Mouse (Mus musculus) heart, embryonic 11.5 days (tissue): ENCODE results near the gene Dydc2. TPM values are rescaled to one million over a fixed set of nuclear protein-coding genes. Genes with fewer than 3 reads are reported as not detected.

ENCODE experiments used
- ATAC-seq: fragments of 200-750 bp; cut with Nextera tagmentation; replicated peaks from 2 replicates; pipeline ENCODE4 v1.8.0; 2017; ENCODE audit warnings: moderate library complexity; ENCODE audit not compliant: insufficient number of reproducible peaks, low FRiP score, low TSS enrichment
- H3K27ac ChIP-seq: fragments of 300-500 bp; sonication (generic); 2 replicates; pipeline ENCODE4 v1.5.1; 2014; ENCODE audit warnings: mild to moderate bottlenecking, low read depth, low read length
- H3K27me3 ChIP-seq: fragments of 300-500 bp; sonication (generic); 2 replicates; pipeline ENCODE4 v1.6.1; 2014; ENCODE audit warnings: mild to moderate bottlenecking, low read length, mixed read lengths; ENCODE audit not compliant: control insufficient read depth, insufficient read depth
- H3K36me3 ChIP-seq: fragments of 300-500 bp; sonication (generic); 2 replicates; pipeline ENCODE4 v1.6.1; 2014; ENCODE audit warnings: mild to moderate bottlenecking, low read length, moderate library complexity, mixed read lengths; ENCODE audit not compliant: control insufficient read depth, insufficient read depth
- H3K4me1 ChIP-seq: fragments of 300-500 bp; sonication (generic); 2 replicates; pipeline ENCODE4 v1.6.1; 2014; ENCODE audit warnings: low read length; ENCODE audit not compliant: control insufficient read depth, insufficient read depth
- H3K4me2 ChIP-seq: fragments of 300-500 bp; sonication (generic); 2 replicates; pipeline ENCODE4 v1.6.1; 2014; ENCODE audit warnings: mild to moderate bottlenecking, moderate library complexity
- H3K4me3 ChIP-seq: fragments of 300-500 bp; sonication (generic); 2 replicates; pipeline ENCODE4 v1.5.1; 2014; ENCODE audit warnings: low read depth, low read length
- H3K9ac ChIP-seq: fragments of 300-500 bp; sonication (generic); 2 replicates; pipeline ENCODE4 v1.6.1; 2014; ENCODE audit warnings: mild to moderate bottlenecking, low read depth, low read length, moderate library complexity
- H3K9me3 ChIP-seq: fragments of 300-500 bp; sonication (generic); replicated peaks from 2 replicates; pipeline ENCODE4 v1.6.1; 2016; ENCODE audit warnings: low read length; ENCODE audit not compliant: control insufficient read depth
- WGBS: fragments of 180-500 bp; shearing (Covaris S2); extraction: QIAGEN DNeasy Blood & Tissue Kit; methylation state at CpG from one replicate; pipeline ENCODE4 v1.1.7; 2014; ENCODE audit not compliant: insufficient replicate concordance; 5-methylcytosine and 5-hydroxymethylcytosine counted together
- polyA plus RNA-seq: library from polyadenylated mRNA; unstranded; fragments of >200 nt; fragmentation: Nextera tagmentation; extraction: Ambion mirVana; gene quantifications from 2 replicates; pipeline ENCODE4 v1.2.1, GENCODE M21; 2014

Gene Dydc2
- polyA plus RNA-seq, 1 experiment from 2014 or later = 0.53 TPM

GRCm38 (mm10) chr14:41029303-41029702, 39.7 kb downstream of the Dydc2 start:
- no peak for ATAC-seq
- peaks cover 7% of the 10 kb centered on the region for H3K4me1 ChIP-seq
- H3K4me2 ChIP-seq = no peak overlapping the region
- WGBS = 70% methylated on average over 4 of the region's 4 CpGs
- H3K9ac ChIP-seq = no peak overlapping the region
- H3K27ac ChIP-seq = no peak overlapping the region
- H3K36me3 ChIP-seq = no peaks in the 10 kb centered on the region
- H3K27me3 ChIP-seq = no peaks in the 10 kb centered on the region
- no peak overlapping the region for H3K4me3 ChIP-seq
- no peaks in the 10 kb centered on the region for H3K9me3 ChIP-seq

GRCm38 (mm10) chr14:41025594-41026284, 43.3 kb downstream of the Dydc2 start:
- ATAC-seq = peak; percentile 72
- peaks cover 7% of the 10 kb centered on the region for H3K4me1 ChIP-seq
- no peak overlapping the region for H3K9ac ChIP-seq
- H3K27me3 ChIP-seq = no peaks in the 10 kb centered on the region
- WGBS = 28% methylated on average over 7 of the region's 7 CpGs
- H3K4me3 ChIP-seq = no peak overlapping the region
- H3K4me2 ChIP-seq = no peak overlapping the region
- H3K27ac ChIP-seq = no peak overlapping the region
- no peaks in the 10 kb centered on the region for H3K9me3 ChIP-seq
- H3K36me3 ChIP-seq = no peaks in the 10 kb centered on the region

GRCm38 (mm10) chr14:41025087-41025486, 43.9 kb downstream of the Dydc2 start:
- Histone ChIP-seq H3K36me3 (no peaks in the 10 kb centered on the region), H3K4me1 (peaks cover 7% of the 10 kb centered on the region), H3K9ac (no peak overlapping the region), H3K27me3 (no peaks in the 10 kb centered on the region), H3K4me3 (no peak overlapping the region), H3K27ac (no peak overlapping the region), H3K4me2 (no peak overlapping the region), H3K9me3 (no peaks in the 10 kb centered on the region)
- ATAC-seq = no peak
- WGBS = 62% methylated on average over 2 of the region's 2 CpGs

- Histone ChIP-seq H3K4me1 (peaks cover 18% of the 10 kb centered on the region), H3K9me3 (no peaks in the 10 kb centered on the region), H3K27me3 (no peaks in the 10 kb centered on the region), H3K36me3 (no peaks in the 10 kb centered on the region), H3K4me2 (no peak overlapping the region), H3K4me3 (no peak overlapping the region), H3K9ac (no peak overlapping the region), H3K27ac (no peak overlapping the region)
- ATAC-seq = no peak
- 87% methylated on average over 3 of the region's 3 CpGs for WGBS
These were observed 47.8 kb downstream of the Dydc2 start for GRCm38 (mm10) chr14:41021246-41021645.

- Histone ChIP-seq H3K4me1 (peaks cover 18% of the 10 kb centered on the region), H3K9ac (no peak overlapping the region), H3K9me3 (no peaks in the 10 kb centered on the region), H3K4me2 (peak overlapping the region; percentile 53), H3K27me3 (no peaks in the 10 kb centered on the region), H3K36me3 (no peaks in the 10 kb centered on the region), H3K27ac (peak overlapping the region; percentile 82), H3K4me3 (peak overlapping the region; percentile 16; the same call in 1 of the 2 replicates)
- ATAC-seq = no peak
- WGBS = 10% methylated on average over 5 of the region's 5 CpGs
These were observed 51.5 kb downstream of the Dydc2 start for GRCm38 (mm10) chr14:41017460-41017859.

- Histone ChIP-seq H3K4me2 (no peak overlapping the region), H3K4me1 (peaks cover 18% of the 10 kb centered on the region), H3K9ac (no peak overlapping the region), H3K36me3 (no peaks in the 10 kb centered on the region), H3K9me3 (no peaks in the 10 kb centered on the region), H3K4me3 (no peak overlapping the region), H3K27me3 (no peaks in the 10 kb centered on the region), H3K27ac (no peak overlapping the region)
- 63% methylated on average over 5 of the region's 5 CpGs for WGBS
- ATAC-seq = no peak
These were observed 54.2 kb downstream of the Dydc2 start for GRCm38 (mm10) chr14:41014701-41015240.

- Histone ChIP-seq H3K9ac (peak within 1 kb of the TSS; percentile 76), H3K27me3 (no peaks in the 10 kb centered on the region), H3K9me3 (no peaks in the 10 kb centered on the region), H3K4me3 (peak within 1 kb of the TSS; percentile 55), H3K36me3 (no peaks in the 10 kb centered on the region), H3K4me1 (peaks cover 18% of the 10 kb centered on the region), H3K4me2 (peak within 1 kb of the TSS; percentile 82), H3K27ac (peak within 1 kb of the TSS; percentile 46)
- WGBS = 5% methylated on average over 32 of the region's 32 CpGs
- ATAC-seq = peak; percentile 92
These were observed 55.1 kb downstream of the Dydc2 start, which contains the start of gene Fam213a for GRCm38 (mm10) chr14:41013630-41014613. Fam213a (minus strand) TSS chr14:41013788.

GRCm38 (mm10) chr14:41013143-41013542, 55.9 kb downstream of the Dydc2 start:
- Histone ChIP-seq H3K36me3 (no peaks in the 10 kb centered on the region), H3K4me2 (peak overlapping the region; percentile 82), H3K4me3 (peak overlapping the region; percentile 55), H3K9ac (peak overlapping the region; percentile 76), H3K27ac (no peak overlapping the region; the same call in 1 of the 2 replicates), H3K9me3 (no peaks in the 10 kb centered on the region), H3K27me3 (no peaks in the 10 kb centered on the region), H3K4me1 (peaks cover 19% of the 10 kb centered on the region)
- ATAC-seq = no peak
- WGBS = 17% methylated on average over 9 of the region's 9 CpGs
